Mouse (Mus musculus): ENCODE measurements around the gene Acbd7.

Gene Acbd7

GRCm38 (mm10) chr2:3387105-3387860 lies 51.3 kb downstream of the Acbd7 start:
- DNase-seq: no peak
